Mouse (Mus musculus) lung, embryonic 15.5 days (tissue): ENCODE measurements around the gene Mlf2. TPM values are rescaled to one million over a fixed set of nuclear protein-coding genes. Genes with fewer than 3 reads are reported as not detected.

Source experiments
- ATAC-seq: fragments of 200-750 bp; cut with Nextera tagmentation; 2 replicates; pipeline ENCODE4 v1.8.0; 2017; ENCODE audit warnings: moderate number of reproducible peaks, borderline replicate concordance; ENCODE audit not compliant: low FRiP score, low TSS enrichment; ENCODE audit errors: extremely low read depth
- H3K27ac ChIP-seq: fragments of 300-500 bp; sonication (generic); 2 replicates; pipeline ENCODE4 v1.5.1; 2015; ENCODE audit warnings: moderate library complexity, mild to moderate bottlenecking, inconsistent platforms
- H3K27me3 ChIP-seq: fragments of 300-500 bp; sonication (generic); 2 replicates; pipeline ENCODE4 v1.6.1; 2015; ENCODE audit warnings: inconsistent platforms
- H3K36me3 ChIP-seq: fragments of 300-500 bp; sonication (generic); 2 replicates; pipeline ENCODE4 v1.6.1; 2015; ENCODE audit warnings: inconsistent platforms
- H3K4me1 ChIP-seq: fragments of 300-500 bp; sonication (generic); 2 replicates; pipeline ENCODE4 v1.6.1; 2015; ENCODE audit warnings: inconsistent platforms
- H3K4me2 ChIP-seq: fragments of 300-500 bp; sonication (generic); 2 replicates; pipeline ENCODE4 v1.6.1; 2015; ENCODE audit warnings: inconsistent platforms, mild to moderate bottlenecking, moderate library complexity
- H3K4me3 ChIP-seq: fragments of 300-500 bp; sonication (generic); 2 replicates; pipeline ENCODE4 v1.5.1; 2015; ENCODE audit warnings: mild to moderate bottlenecking, inconsistent platforms
- H3K9ac ChIP-seq: fragments of 300-500 bp; sonication (generic); 2 replicates; pipeline ENCODE4 v1.6.1; 2015; ENCODE audit warnings: inconsistent platforms
- H3K9me3 ChIP-seq: fragments of 300-500 bp; sonication (generic); 2 replicates; pipeline ENCODE4 v1.6.1; 2016; ENCODE audit warnings: inconsistent platforms
- WGBS: fragments of 180-500 bp; shearing (Covaris S2); methylation state at CpG from one replicate; pipeline ENCODE4 v1.1.7; 2015; 5-methylcytosine and 5-hydroxymethylcytosine counted together
- polyA plus RNA-seq: library from polyadenylated mRNA; unstranded; fragments of >200 nt; fragmentation: Nextera tagmentation; extraction: Ambion mirVana; gene quantifications from 2 replicates; pipeline ENCODE4 v1.2.1, GENCODE M21; 2015

The Mlf2 gene
- polyA plus RNA-seq, 1 experiment from 2014 or later = 378 TPM

DNA sequence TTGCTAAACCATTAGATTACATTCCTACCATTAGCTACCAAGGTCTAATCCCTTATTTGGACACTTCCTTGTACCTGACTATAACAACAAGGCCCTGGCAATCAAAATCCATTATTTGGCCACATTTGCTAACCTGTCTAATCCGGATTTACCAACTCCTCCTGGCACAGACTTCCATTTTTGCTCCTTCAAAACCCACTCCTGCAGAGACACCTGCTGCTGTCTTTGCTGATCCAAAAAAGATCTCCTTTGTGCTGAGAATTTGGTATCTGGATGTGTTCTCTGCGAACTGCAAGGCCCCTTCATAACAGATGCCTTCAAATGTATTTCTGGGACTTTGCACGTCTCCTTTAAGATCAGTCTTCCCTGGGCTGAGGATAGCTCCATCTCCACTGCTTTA, 12.3 kb downstream of the Mlf2 start:
- no peak overlapping the region for H3K27ac ChIP-seq
- no peak overlapping the region for H3K4me2 ChIP-seq
- no peak overlapping the region for H3K4me3 ChIP-seq
- H3K27me3 ChIP-seq = no peaks in the 10 kb centered on the region
- peaks cover 7% of the 10 kb centered on the region for H3K36me3 ChIP-seq
- H3K9me3 ChIP-seq = no peaks in the 10 kb centered on the region
- H3K4me1 ChIP-seq = no peaks in the 10 kb centered on the region
- H3K9ac ChIP-seq = no peak overlapping the region
- ATAC-seq = no peak
- WGBS = 81% methylated on average over 3 of the region's 3 CpGs

DNA sequence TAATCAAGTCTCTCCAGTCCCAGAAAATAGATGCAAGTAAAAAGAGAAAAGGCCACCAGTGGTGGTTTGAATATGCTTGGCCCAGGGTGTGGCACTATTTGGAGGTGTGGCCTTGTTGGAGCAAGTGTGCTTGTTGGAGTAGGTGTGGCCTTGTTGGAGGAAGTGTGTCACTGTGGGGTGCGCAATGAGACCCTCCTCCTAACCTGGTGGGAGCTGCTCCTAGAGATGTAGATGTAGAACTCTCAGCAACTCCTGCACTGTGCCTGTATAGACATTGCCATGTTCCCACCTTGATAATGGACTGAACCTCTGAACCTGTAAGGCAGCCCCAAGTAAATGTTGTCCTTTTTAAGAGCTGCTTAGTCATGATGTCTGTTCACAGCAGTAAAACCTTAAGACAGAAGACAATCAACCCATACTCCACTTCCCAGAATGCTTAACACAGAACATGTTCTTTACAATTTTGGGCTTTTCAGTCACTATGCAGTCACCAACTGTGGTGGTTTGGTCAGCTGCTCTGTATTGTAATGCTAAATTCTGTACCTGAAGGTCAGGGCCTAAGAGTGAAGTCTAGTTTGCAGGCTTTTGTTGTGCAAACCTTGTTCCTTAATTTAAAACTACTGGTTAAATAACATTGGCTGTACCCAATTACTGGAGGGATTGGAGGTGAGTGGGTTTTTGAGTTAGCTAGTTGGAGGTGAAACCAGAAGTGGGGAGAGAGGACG, 23.0 kb downstream of the Mlf2 start:
- H3K9me3 ChIP-seq = no peaks in the 10 kb centered on the region

DNA sequence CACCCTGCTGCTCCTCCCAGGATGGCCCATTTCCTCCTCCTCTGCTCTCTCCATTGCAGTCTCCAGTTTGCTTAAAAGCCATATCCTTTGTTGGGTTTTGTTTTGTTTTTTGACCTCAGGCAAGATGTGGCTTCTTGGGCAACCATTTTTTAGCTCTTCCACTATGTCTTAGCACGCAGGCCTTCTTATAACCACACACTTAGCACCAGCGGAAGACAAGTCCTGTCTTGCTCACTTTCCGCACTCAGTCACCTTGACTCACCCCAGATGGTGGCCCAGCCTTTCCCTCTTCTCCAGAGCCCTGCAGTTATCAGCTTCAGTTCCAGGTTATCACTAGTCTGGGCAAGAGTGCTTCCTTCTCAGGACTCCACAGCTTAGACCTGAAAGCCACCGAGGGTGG, 24.0 kb downstream of the Mlf2 start:
- Histone ChIP-seq H3K9me3 (no peaks in the 10 kb centered on the region), H3K36me3 (peaks cover 33% of the 10 kb centered on the region), H3K27me3 (no peaks in the 10 kb centered on the region), H3K4me3 (no peak overlapping the region), H3K27ac (no peak overlapping the region), H3K4me1 (no peaks in the 10 kb centered on the region), H3K9ac (no peak overlapping the region), H3K4me2 (no peak overlapping the region)
- WGBS = 90% methylated on average over 4 of the region's 4 CpGs
- no peak for ATAC-seq

More for the DNA sequence above, 23.0 kb downstream of the Mlf2 start:
- Histone ChIP-seq H3K4me1 (no peaks in the 10 kb centered on the region), H3K36me3 (peaks cover 22% of the 10 kb centered on the region), H3K4me3 (no peak overlapping the region), H3K27me3 (no peaks in the 10 kb centered on the region), H3K27ac (no peak overlapping the region), H3K9ac (no peak overlapping the region), H3K4me2 (no peak overlapping the region)
- 91% methylated on average over 2 of the region's 2 CpGs for WGBS
- ATAC-seq = no peak

DNA sequence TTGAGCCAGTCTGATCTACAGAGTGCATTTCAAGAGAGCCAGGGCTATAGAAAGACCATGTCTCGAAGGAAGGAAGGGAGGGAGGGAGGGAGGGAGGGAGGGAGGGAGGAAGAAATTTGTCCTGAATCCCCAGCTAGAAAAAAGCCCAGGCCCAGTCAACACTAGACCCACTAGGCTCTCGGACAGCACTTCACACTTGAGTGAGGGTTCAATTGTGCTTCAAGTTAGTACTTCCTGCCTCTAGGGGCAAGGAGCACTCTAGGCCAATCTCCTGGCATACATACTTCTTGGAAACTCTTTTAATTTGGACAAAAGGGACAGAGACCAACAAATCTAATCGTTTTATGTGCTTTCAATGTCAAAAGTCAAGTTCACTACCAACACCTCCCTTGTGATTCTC, 26.9 kb downstream of the Mlf2 start:
- H3K36me3 ChIP-seq = peaks cover 57% of the 10 kb centered on the region
- no peak overlapping the region for H3K4me2 ChIP-seq
- no peaks in the 10 kb centered on the region for H3K27me3 ChIP-seq
- H3K9me3 ChIP-seq = no peaks in the 10 kb centered on the region
- no peak overlapping the region for H3K9ac ChIP-seq
- 64% methylated on average over 3 of the region's 3 CpGs for WGBS
- no peak for ATAC-seq
- no peak overlapping the region for H3K4me3 ChIP-seq
- H3K27ac ChIP-seq = no peak overlapping the region
- no peaks in the 10 kb centered on the region for H3K4me1 ChIP-seq

DNA sequence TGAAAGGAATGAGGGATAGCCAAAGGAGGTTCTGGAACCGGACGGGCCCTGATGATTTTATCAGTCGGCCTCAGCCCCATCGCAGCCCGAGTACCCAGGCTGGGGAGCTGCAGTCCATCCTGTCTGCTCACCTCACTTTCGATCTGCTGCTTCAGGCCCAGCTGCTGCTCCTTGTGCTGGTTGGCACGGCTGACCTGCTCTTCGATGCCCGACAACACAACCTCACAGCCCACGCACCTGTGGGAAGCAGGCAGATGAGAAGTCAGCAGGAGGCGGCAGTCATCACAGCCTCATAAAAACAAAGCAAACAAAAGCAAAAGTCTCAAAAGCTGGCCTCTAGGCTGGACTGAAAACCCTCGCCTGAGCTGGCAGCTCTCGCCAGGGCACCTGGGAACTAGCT, 28.8 kb downstream of the Mlf2 start:
- H3K36me3 ChIP-seq = peaks cover 59% of the 10 kb centered on the region
- H3K27me3 ChIP-seq = no peaks in the 10 kb centered on the region
- no peak overlapping the region for H3K4me2 ChIP-seq
- H3K27ac ChIP-seq = no peak overlapping the region
- peaks cover 10% of the 10 kb centered on the region for H3K4me1 ChIP-seq
- no peak overlapping the region for H3K9ac ChIP-seq
- no peak for ATAC-seq
- WGBS = 90% methylated on average over 13 of the region's 13 CpGs
- H3K9me3 ChIP-seq = no peaks in the 10 kb centered on the region
- no peak overlapping the region for H3K4me3 ChIP-seq

DNA sequence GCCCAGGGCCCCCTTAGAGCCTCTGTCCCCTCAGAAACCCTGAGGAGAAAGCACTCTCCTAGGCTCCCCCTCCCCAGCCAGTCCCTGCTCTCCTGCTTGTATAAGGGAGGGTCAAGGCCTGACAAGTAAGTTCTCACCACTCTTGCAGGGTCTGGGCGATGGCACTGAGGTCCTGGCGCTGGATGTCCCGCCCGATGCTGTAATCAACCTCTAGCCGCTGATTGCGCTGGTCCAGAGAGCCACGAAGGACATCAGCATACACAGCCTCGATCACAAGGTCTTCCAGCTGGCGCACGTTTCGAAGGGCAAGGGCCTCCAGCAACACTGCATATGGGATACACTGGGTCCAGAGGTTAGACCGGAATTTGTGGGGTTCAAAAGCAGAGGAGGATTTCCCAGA, 29.8 kb downstream of the Mlf2 start:
- no peaks in the 10 kb centered on the region for H3K9me3 ChIP-seq
- peaks cover 59% of the 10 kb centered on the region for H3K36me3 ChIP-seq
- H3K27me3 ChIP-seq = no peaks in the 10 kb centered on the region
- WGBS = 92% methylated on average over 12 of the region's 12 CpGs
- no peak overlapping the region for H3K27ac ChIP-seq
- peaks cover 11% of the 10 kb centered on the region for H3K4me1 ChIP-seq
- H3K9ac ChIP-seq = no peak overlapping the region
- H3K4me2 ChIP-seq = no peak overlapping the region
- H3K4me3 ChIP-seq = no peak overlapping the region
- ATAC-seq = no peak

DNA sequence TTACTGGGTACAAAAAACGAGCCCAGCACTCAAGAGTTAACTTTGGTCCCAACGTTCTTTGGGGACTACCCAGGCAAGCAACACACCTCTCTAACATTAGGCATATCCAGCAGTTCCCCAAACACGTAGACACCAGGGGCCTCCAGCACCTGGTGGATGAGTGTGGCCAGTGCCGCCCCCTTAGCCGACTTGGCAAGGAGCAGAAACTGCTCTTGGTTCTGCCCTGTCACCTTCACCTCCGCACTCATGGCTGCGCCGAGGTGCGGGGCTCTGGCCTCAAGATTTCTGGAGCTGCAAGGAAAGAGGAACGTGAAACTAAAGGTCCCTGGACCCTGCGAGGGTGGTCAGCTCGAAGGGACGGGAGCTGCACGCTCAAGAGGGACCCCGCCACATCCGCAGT, 33.5 kb downstream of the Mlf2 start:
- H3K9me3 ChIP-seq = no peaks in the 10 kb centered on the region
- H3K27ac ChIP-seq = peak overlapping the region; percentile 90
- 0 out of 2 replicates have a peak, but pooled peaks have one; percentile 13 for ATAC-seq
- peak overlapping the region; percentile 63 for H3K4me3 ChIP-seq
- 20% methylated on average over 15 of the region's 16 CpGs for WGBS
- H3K4me2 ChIP-seq = peak overlapping the region; percentile 96
- no peaks in the 10 kb centered on the region for H3K27me3 ChIP-seq
- peaks cover 38% of the 10 kb centered on the region for H3K36me3 ChIP-seq
- H3K4me1 ChIP-seq = peaks cover 17% of the 10 kb centered on the region
- peak overlapping the region; percentile 80 for H3K9ac ChIP-seq

DNA sequence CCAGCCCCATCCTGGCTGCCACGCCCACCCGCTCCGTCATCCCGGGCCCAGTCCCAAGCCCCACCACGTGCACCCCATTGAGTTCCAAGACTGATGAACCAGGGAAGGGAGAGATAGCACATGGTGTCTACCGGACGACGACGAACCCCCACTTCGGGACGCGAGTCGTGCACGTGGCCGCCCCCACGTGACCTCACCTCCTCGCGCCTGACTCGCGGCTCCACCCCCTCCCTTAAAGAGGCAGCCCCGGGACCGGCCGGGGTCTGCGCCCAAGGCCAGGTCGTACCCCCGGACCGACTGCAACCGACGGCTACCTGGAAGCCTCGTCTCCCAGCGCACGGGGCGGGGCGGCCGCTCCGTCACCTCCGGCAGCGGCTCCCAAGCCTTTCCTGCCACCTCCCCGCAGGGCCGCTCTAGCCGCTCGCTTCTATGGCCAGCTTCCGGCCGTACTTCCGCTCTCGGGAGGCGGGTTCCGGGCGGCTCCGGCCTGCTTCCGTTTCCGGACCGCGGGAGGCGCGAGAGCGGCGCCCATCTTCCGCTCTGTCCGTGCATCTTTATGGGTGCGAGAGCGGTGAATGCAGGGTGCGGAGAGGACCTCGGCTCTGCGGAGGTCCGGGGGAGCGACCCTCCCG, 34.0 kb downstream of the Mlf2 start, which contains the start of gene Cops7a:
TSS of gene Cops7a (minus strand) at position 451 of the 632 bp plus-strand sequence.
- peak within 1 kb of the TSS; percentile 96 for H3K4me2 ChIP-seq
- peak within 1 kb of the TSS; percentile 63 for H3K4me3 ChIP-seq
- peak within 1 kb of the TSS; percentile 80 for H3K9ac ChIP-seq
- H3K4me1 ChIP-seq = peaks cover 17% of the 10 kb centered on the region
- H3K27ac ChIP-seq = peak within 1 kb of the TSS; percentile 90
- peaks cover 33% of the 10 kb centered on the region for H3K36me3 ChIP-seq
- no peaks in the 10 kb centered on the region for H3K27me3 ChIP-seq
- under 1% methylated on average over 67 of the region's 68 CpGs for WGBS
- H3K9me3 ChIP-seq = no peaks in the 10 kb centered on the region
- peak; percentile 95 for ATAC-seq

DNA sequence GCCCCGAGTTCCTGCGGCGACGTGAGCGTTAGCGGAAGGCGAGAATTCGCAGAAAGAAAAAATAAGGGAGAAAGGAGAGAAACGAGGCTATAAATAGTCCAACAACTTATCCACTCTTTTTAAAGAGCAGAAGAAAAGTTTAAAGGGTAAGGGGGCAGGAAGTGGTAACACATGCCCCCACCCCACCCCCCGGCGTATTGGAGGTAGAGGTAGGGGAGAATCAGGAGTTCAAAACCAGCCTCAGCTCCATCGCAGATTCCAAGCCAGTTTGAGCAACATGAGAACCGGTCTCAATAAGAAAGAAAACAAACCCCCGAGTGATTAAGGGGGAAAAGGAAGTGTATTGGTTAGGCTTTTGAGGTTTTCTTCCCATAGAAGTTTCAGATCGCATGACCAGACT, 34.6 kb downstream of the Mlf2 start:
- Histone ChIP-seq H3K9ac (peak overlapping the region; percentile 80), H3K4me1 (peaks cover 17% of the 10 kb centered on the region), H3K4me2 (peak overlapping the region; percentile 96), H3K36me3 (peaks cover 28% of the 10 kb centered on the region), H3K27me3 (no peaks in the 10 kb centered on the region), H3K9me3 (no peaks in the 10 kb centered on the region), H3K4me3 (peak overlapping the region; percentile 63), H3K27ac (peak overlapping the region; percentile 90)
- no peak for ATAC-seq
- WGBS = 9% methylated on average over 15 of the region's 15 CpGs

DNA sequence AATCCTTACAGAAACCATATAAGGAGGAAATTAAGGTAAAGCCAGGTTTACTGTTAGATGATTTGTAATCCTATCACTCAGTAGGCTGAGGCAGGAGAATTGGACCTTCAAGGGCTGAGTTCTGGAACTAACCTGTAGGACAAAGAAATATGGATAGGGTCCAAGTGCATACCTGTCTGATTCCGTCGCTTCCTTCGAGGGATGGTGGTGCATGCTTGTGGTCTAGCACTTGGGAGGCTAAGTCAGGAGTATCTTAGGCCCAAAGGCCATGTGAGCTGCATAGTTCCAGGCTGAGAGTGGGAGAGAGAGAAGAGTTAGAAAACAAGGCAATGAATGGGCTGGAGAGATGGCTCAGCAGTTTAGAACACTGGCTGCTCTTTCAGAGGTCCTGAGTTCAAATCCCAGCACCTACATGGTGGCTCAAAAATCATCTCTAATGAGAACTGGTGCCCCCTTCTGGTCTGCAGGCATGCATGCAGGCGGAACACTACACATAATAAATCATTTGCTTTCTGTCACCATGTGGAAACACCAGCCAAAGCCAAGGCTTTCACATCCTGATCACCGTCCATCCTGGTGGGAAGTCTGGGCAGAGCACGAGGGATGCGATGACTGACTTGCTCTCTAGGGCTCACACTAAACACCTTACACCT, 35.4 kb downstream of the Mlf2 start:
- Histone ChIP-seq H3K27me3 (no peaks in the 10 kb centered on the region), H3K4me3 (peak overlapping the region; percentile 63), H3K9ac (no peak overlapping the region), H3K36me3 (peaks cover 22% of the 10 kb centered on the region), H3K27ac (no peak overlapping the region), H3K4me1 (peaks cover 17% of the 10 kb centered on the region), H3K9me3 (no peaks in the 10 kb centered on the region), H3K4me2 (peak overlapping the region; percentile 96)
- no peak for ATAC-seq
- 92% methylated on average over 7 of the region's 7 CpGs for WGBS

DNA sequence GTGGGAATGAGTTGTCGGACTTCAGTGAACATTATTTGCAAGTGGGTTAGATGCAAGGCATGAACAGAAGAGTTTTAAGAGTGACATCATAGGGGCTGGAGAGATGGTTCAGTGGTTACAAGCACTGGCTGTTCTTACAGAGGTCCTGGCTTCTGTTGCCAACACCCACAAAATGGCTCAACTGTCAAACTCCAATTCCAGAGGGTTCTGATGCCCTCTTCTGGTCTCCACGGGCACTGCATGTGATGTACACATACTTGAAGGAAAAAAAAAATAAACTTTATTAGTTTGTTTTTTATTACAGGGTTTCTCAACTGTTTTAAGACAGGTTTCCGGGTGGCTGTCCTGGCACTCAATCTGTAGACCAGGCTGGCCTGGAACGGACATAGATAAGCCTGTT, 36.6 kb downstream of the Mlf2 start:
- H3K4me3 ChIP-seq = no peak overlapping the region
- H3K9me3 ChIP-seq = no peaks in the 10 kb centered on the region
- WGBS = 63% methylated on average over 4 of the region's 4 CpGs
- H3K4me2 ChIP-seq = no peak overlapping the region
- peaks cover 17% of the 10 kb centered on the region for H3K4me1 ChIP-seq
- H3K36me3 ChIP-seq = peaks cover 11% of the 10 kb centered on the region; the same call in 1 of the 2 replicates
- ATAC-seq = no peak
- H3K9ac ChIP-seq = no peak overlapping the region
- H3K27ac ChIP-seq = no peak overlapping the region
- no peaks in the 10 kb centered on the region for H3K27me3 ChIP-seq
